Mouse (Mus musculus) bone marrow, adult 2 months (tissue): ENCODE measurements at regions not wholly inside any gene's neighbourhood (a gene's known extent, or its start where the extent isn't known, plus 50 kb on each side); places are given as distances from the start of the nearest gene placed in this dataset.

ENCODE experiments used
- CTCF ChIP-seq: fragments of 200-500 bp; IDR thresholded peaks from 2 replicates; pipeline ENCODE4 v1.5.1; 2011; ENCODE audit warnings: low read length, control low read depth; ENCODE audit not compliant: control insufficient read depth, insufficient read depth
- POLR2A ChIP-seq: fragments of 200-500 bp; IDR thresholded peaks from 2 replicates; pipeline ENCODE4 v1.6.1; 2011; ENCODE audit warnings: low read depth, mild to moderate bottlenecking, control low read depth, low read length, borderline replicate concordance; ENCODE audit not compliant: control insufficient read depth

DNA sequence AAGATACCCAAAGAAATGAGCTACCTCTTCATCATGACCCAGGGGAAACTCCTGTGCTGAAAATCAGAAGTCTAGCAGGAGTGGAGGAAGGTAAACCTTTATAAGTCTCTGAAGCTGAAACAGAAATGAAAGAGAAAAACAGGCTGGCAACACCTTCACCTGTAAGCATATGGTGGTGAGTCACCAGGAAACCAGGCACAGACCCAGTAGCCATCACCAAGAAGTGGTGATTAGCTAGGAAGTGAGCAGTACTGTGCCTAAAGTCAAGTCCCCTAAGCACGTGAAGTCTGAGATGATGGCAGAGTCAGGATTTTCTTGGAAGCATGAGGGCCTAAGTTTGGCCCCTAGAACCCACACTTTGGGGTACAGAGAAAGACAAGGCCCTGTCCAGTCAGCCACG lies 480.3 kb upstream of the Hs6st1 start:
- no peak for TF ChIP-seq CTCF
- TF ChIP-seq POLR2A = no peak
